Mouse (Mus musculus) ES-Bruce4 (cell line): ENCODE measurements around the gene Psma6. TPM values are rescaled to one million over a fixed set of nuclear protein-coding genes. Genes with fewer than 3 reads are reported as not detected.
A peak's percentile ranks its signal among the peaks of the same experiment; 100 is the strongest.

Experiments used
- H3K27ac ChIP-seq: 2 replicates; pipeline ENCODE4 v1.5.1; 2012; ENCODE audit warnings: low read length, inconsistent platforms; ENCODE audit not compliant: insufficient read depth
- H3K27me3 ChIP-seq: 2 replicates; pipeline ENCODE4 v1.6.1; 2012; ENCODE audit warnings: mild to moderate bottlenecking, low read length, inconsistent platforms; ENCODE audit not compliant: control insufficient read depth, poor library complexity, insufficient read depth, severe bottlenecking
- H3K36me3 ChIP-seq: 2 replicates; pipeline ENCODE4 v1.6.1; 2012; ENCODE audit warnings: inconsistent platforms, mild to moderate bottlenecking, low read length, moderate library complexity; ENCODE audit not compliant: control insufficient read depth, poor library complexity, insufficient read depth, severe bottlenecking
- H3K4me1 ChIP-seq: one replicate; pipeline ENCODE4 v1.8.1; 2011; ENCODE audit warnings: low read length; ENCODE audit not compliant: control insufficient read depth, insufficient read depth
- H3K4me3 ChIP-seq: 2 replicates; pipeline ENCODE4 v1.5.1; 2011; ENCODE audit warnings: low read depth, mild to moderate bottlenecking, low read length
- H3K9ac ChIP-seq: 2 replicates; pipeline ENCODE4 v1.6.1; 2012; ENCODE audit warnings: low read depth, mild to moderate bottlenecking, inconsistent platforms; ENCODE audit not compliant: poor library complexity, severe bottlenecking
- H3K9me3 ChIP-seq: replicated peaks from 2 replicates; pipeline ENCODE4 v1.6.1; 2012; ENCODE audit warnings: mild to moderate bottlenecking, low read length, inconsistent platforms; ENCODE audit not compliant: control insufficient read depth, poor library complexity, insufficient read depth, severe bottlenecking
- CTCF ChIP-seq: IDR thresholded peaks from one replicate; pipeline ENCODE4 v1.8.1; 2011; ENCODE audit warnings: low read depth, low read length
- EP300 ChIP-seq: IDR thresholded peaks from 2 replicates; pipeline ENCODE4 v1.6.1; 2011; ENCODE audit warnings: low read depth, low read length; ENCODE audit not compliant: insufficient read depth
- POLR2A ChIP-seq: IDR thresholded peaks from one replicate; pipeline ENCODE4 v1.8.1; 2011; ENCODE audit warnings: low read length; ENCODE audit not compliant: insufficient read depth
- polyA plus RNA-seq: library from polyadenylated mRNA; stranded (reverse); fragments of >200 nt; gene quantifications from 2 replicates; pipeline ENCODE4 v1.2.4, GENCODE M21; 2011; ENCODE audit warnings: low read depth; ENCODE audit not compliant: missing spikeins, insufficient read depth, insufficient read length

The Psma6 gene
- polyA plus RNA-seq, 1 experiment = 308 TPM

- no peaks in the 10 kb centered on the region for H3K36me3 ChIP-seq
- no peaks in the 10 kb centered on the region for H3K27me3 ChIP-seq
- TF ChIP-seq CTCF = no peak
- no peak for TF ChIP-seq EP300
- TF ChIP-seq POLR2A = no peak
- H3K4me3 ChIP-seq = 0 out of 2 replicates have a peak overlapping the region, but pooled peaks have one; percentile 11
- peak overlapping the region; percentile 13; the same call in 1 of the 2 replicates for H3K9ac ChIP-seq
- no peaks in the 10 kb centered on the region for H3K9me3 ChIP-seq
- H3K4me1 ChIP-seq = peaks cover 2% of the 10 kb centered on the region
- H3K27ac ChIP-seq = no peak overlapping the region
These were observed 62.8 kb downstream of the Psma6 start for GRCm38 (mm10) chr12:55446746-55447395.

GRCm38 (mm10) chr12:55447396-55447760 is 63.4 kb downstream of the Psma6 start:
- no peak overlapping the region for H3K27ac ChIP-seq
- TF ChIP-seq POLR2A = no peak
- H3K9ac ChIP-seq = no peak overlapping the region
- no peaks in the 10 kb centered on the region for H3K9me3 ChIP-seq
- no peak overlapping the region for H3K4me3 ChIP-seq
- no peaks in the 10 kb centered on the region for H3K27me3 ChIP-seq
- peaks cover 2% of the 10 kb centered on the region for H3K4me1 ChIP-seq
- H3K36me3 ChIP-seq = no peaks in the 10 kb centered on the region

- Histone ChIP-seq H3K27ac (no peak overlapping the region), H3K36me3 (no peaks in the 10 kb centered on the region), H3K4me1 (peaks cover 2% of the 10 kb centered on the region), H3K9me3 (no peaks in the 10 kb centered on the region), H3K9ac (no peak overlapping the region), H3K4me3 (no peak overlapping the region), H3K27me3 (no peaks in the 10 kb centered on the region)
- TF ChIP-seq POLR2A (no peak), CTCF (no peak), EP300 (no peak)
These were observed 64.4 kb downstream of the Psma6 start for GRCm38 (mm10) chr12:55448457-55448856.

- H3K27ac ChIP-seq = no peak overlapping the region
These were observed 65.0 kb downstream of the Psma6 start for GRCm38 (mm10) chr12:55449048-55449447.

GRCm38 (mm10) chr12:55450421-55450820 is 66.4 kb downstream of the Psma6 start:
- no peaks in the 10 kb centered on the region for H3K9me3 ChIP-seq
- no peaks in the 10 kb centered on the region for H3K36me3 ChIP-seq
- H3K9ac ChIP-seq = no peak overlapping the region
- H3K4me1 ChIP-seq = peaks cover 2% of the 10 kb centered on the region
- no peaks in the 10 kb centered on the region for H3K27me3 ChIP-seq
- no peak overlapping the region for H3K4me3 ChIP-seq
- H3K27ac ChIP-seq = no peak overlapping the region
- TF ChIP-seq EP300 (no peak), POLR2A (no peak), CTCF (no peak)

More at GRCm38 (mm10) chr12:55449048-55449447, 65.0 kb downstream of the Psma6 start:
- no peaks in the 10 kb centered on the region for H3K27me3 ChIP-seq
- H3K4me1 ChIP-seq = peaks cover 2% of the 10 kb centered on the region
- no peaks in the 10 kb centered on the region for H3K9me3 ChIP-seq
- H3K36me3 ChIP-seq = no peaks in the 10 kb centered on the region
- no peak overlapping the region for H3K4me3 ChIP-seq
- no peak for TF ChIP-seq EP300
- no peak overlapping the region for H3K9ac ChIP-seq

GRCm38 (mm10) chr12:55452839-55453238 is 68.8 kb downstream of the Psma6 start:
- Histone ChIP-seq H3K36me3 (no peaks in the 10 kb centered on the region), H3K4me1 (peaks cover 4% of the 10 kb centered on the region), H3K27ac (no peak overlapping the region), H3K4me3 (no peak overlapping the region), H3K9me3 (no peaks in the 10 kb centered on the region), H3K27me3 (no peaks in the 10 kb centered on the region), H3K9ac (no peak overlapping the region)
- TF ChIP-seq CTCF = no peak
- TF ChIP-seq EP300 = no peak
- no peak for TF ChIP-seq POLR2A
